Mouse (Mus musculus) heart, embryonic 14.5 days (tissue): ENCODE results near the gene Gm13941. TPM values are rescaled to one million over a fixed set of nuclear protein-coding genes. Genes with fewer than 3 reads are reported as not detected.

Source experiments
- ATAC-seq: fragments of 200-750 bp; cut with Nextera tagmentation; 2 replicates; pipeline ENCODE4 v1.8.0; 2017; ENCODE audit warnings: low read depth, moderate TSS enrichment; ENCODE audit not compliant: insufficient number of reproducible peaks, insufficient read depth, low FRiP score
- H3K27ac ChIP-seq, 2 experiments: fragments of 200-500 bp in 1 of 2; fragments of 300-500 bp in 1 of 2; sonication (generic) in 1 of 2; replicated peaks in 1 of 2; 2 replicates each; pipeline ENCODE4 v1.5.1; 2012 to 2014; ENCODE audit warnings: low read depth in 2 of 2, low read length in 2 of 2, control low read depth in 1 of 2, mild to moderate bottlenecking in 1 of 2, mixed read lengths in 1 of 2; ENCODE audit not compliant: control insufficient read depth in 1 of 2, insufficient read depth in 1 of 2
- H3K27me3 ChIP-seq: fragments of 300-500 bp; sonication (generic); 2 replicates; pipeline ENCODE4 v1.6.1; 2014; ENCODE audit warnings: mild to moderate bottlenecking, low read length, control low read depth; ENCODE audit not compliant: control insufficient read depth, insufficient read depth
- H3K36me3 ChIP-seq: fragments of 300-500 bp; sonication (generic); 2 replicates; pipeline ENCODE4 v1.6.1; 2014; ENCODE audit warnings: mild to moderate bottlenecking, control low read depth, low read length, mixed read lengths; ENCODE audit not compliant: control insufficient read depth, insufficient read depth
- H3K4me1 ChIP-seq, 2 experiments: fragments of 200-500 bp in 1 of 2; fragments of 300-500 bp in 1 of 2; sonication (generic) in 1 of 2; 2 replicates each; pipeline ENCODE4 v1.6.1; 2012 to 2014; ENCODE audit warnings: low read length in 2 of 2, control low read depth in 1 of 2, mixed read lengths in 1 of 2; ENCODE audit not compliant: control insufficient read depth in 2 of 2, insufficient read depth in 2 of 2
- H3K4me2 ChIP-seq: fragments of 300-500 bp; sonication (generic); 2 replicates; pipeline ENCODE4 v1.6.1; 2014; ENCODE audit warnings: mild to moderate bottlenecking, low read length
- H3K4me3 ChIP-seq, 2 experiments: fragments of 200-500 bp in 1 of 2; fragments of 300-500 bp in 1 of 2; sonication (generic) in 1 of 2; 2 replicates each; pipeline ENCODE4 v1.5.1; 2012 to 2014; ENCODE audit warnings: low read length in 2 of 2, mild to moderate bottlenecking in 2 of 2, control low read depth in 1 of 2, low read depth in 1 of 2, moderate library complexity in 1 of 2; ENCODE audit not compliant: control insufficient read depth in 1 of 2, insufficient read depth in 1 of 2
- H3K9ac ChIP-seq: fragments of 300-500 bp; sonication (generic); 2 replicates; pipeline ENCODE4 v1.6.1; 2014; ENCODE audit warnings: mild to moderate bottlenecking, low read length
- H3K9me3 ChIP-seq: fragments of 300-500 bp; sonication (generic); 2 replicates; pipeline ENCODE4 v1.6.1; 2016; ENCODE audit warnings: low read length, control low read depth; ENCODE audit not compliant: control insufficient read depth
- WGBS: fragments of 180-500 bp; shearing (Covaris S2); extraction: QIAGEN DNeasy Blood & Tissue Kit; methylation state at CpG from one replicate; pipeline ENCODE4 v1.1.7; 2014; 5-methylcytosine and 5-hydroxymethylcytosine counted together
- polyA plus RNA-seq: library from polyadenylated mRNA; unstranded; fragments of >200 nt; fragmentation: Nextera tagmentation; extraction: Ambion mirVana; gene quantifications from 2 replicates; pipeline ENCODE4 v1.2.1, GENCODE M21; 2014

The Gm13941 gene
- polyA plus RNA-seq: not detected in 2 replicates

GRCm38 (mm10) chr2:111105882-111106281, at the start of gene Gm13941:
TSS of gene Gm13941 (minus strand) at chr2:111105982.
- Histone ChIP-seq H3K9me3 (no peaks in the 10 kb centered on the region), H3K4me2 (no peak within 1 kb of the TSS), H3K9ac (no peak within 1 kb of the TSS), H3K4me3 (no peak within 1 kb of the TSS), H3K36me3 (no peaks in the 10 kb centered on the region), H3K27ac (no peak within 1 kb of the TSS), H3K4me1 (no peaks in the 10 kb centered on the region), H3K27me3 (no peaks in the 10 kb centered on the region)
- no peak for ATAC-seq

GRCm38 (mm10) chr2:111152836-111153235, 47.1 kb upstream of the Gm13941 start, which contains the start of gene Gm15130:
TSS of gene Gm15130 (minus strand) at chr2:111152936.
- Histone ChIP-seq H3K27ac (no peak within 1 kb of the TSS), H3K4me2 (no peak within 1 kb of the TSS), H3K9me3 (no peaks in the 10 kb centered on the region), H3K4me3 (no peak within 1 kb of the TSS), H3K27me3 (no peaks in the 10 kb centered on the region), H3K36me3 (no peaks in the 10 kb centered on the region), H3K4me1 (no peaks in the 10 kb centered on the region), H3K9ac (no peak within 1 kb of the TSS)
- 64% methylated on average over 2 of the region's 2 CpGs for WGBS
- ATAC-seq: no peak

GRCm38 (mm10) chr2:111135739-111136138, 30.0 kb upstream of the Gm13941 start:
- no peaks in the 10 kb centered on the region for H3K36me3 ChIP-seq
- no peak overlapping the region for H3K4me3 ChIP-seq
- WGBS: 61% methylated on average over 5 of the region's 5 CpGs
- no peak overlapping the region for H3K4me2 ChIP-seq
- ATAC-seq: no peak
- no peaks in the 10 kb centered on the region for H3K4me1 ChIP-seq
- H3K27me3 ChIP-seq: no peaks in the 10 kb centered on the region
- H3K9ac ChIP-seq: no peak overlapping the region
- H3K9me3 ChIP-seq: no peaks in the 10 kb centered on the region
- H3K27ac ChIP-seq: no peak overlapping the region

- no peaks in the 10 kb centered on the region for H3K4me1 ChIP-seq
- ATAC-seq: no peak
- no peaks in the 10 kb centered on the region for H3K27me3 ChIP-seq
- 92% methylated on average over 1 of the region's 1 CpGs for WGBS
- H3K4me3 ChIP-seq: no peak overlapping the region
- H3K9ac ChIP-seq: no peak overlapping the region
- no peaks in the 10 kb centered on the region for H3K9me3 ChIP-seq
- no peaks in the 10 kb centered on the region for H3K36me3 ChIP-seq
- no peak overlapping the region for H3K27ac ChIP-seq
- no peak overlapping the region for H3K4me2 ChIP-seq
These were observed 47.1 kb downstream of the Gm13941 start for GRCm38 (mm10) chr2:111058586-111059261.

Other genes starting within 250 kb of the Gm13941 start
- gene Ano3, start 155.1 kb downstream of the Gm13941 start, polyA plus RNA-seq: 0.34 and 0.38 TPM in 2 replicates
- gene Gm15130, start 47.0 kb upstream of the Gm13941 start, polyA plus RNA-seq: not detected in 2 replicates
- gene 4930430A15Rik, start 123.6 kb upstream of the Gm13941 start, polyA plus RNA-seq: not detected in 2 replicates
- gene Olfr1275, start 129.3 kb upstream of the Gm13941 start, polyA plus RNA-seq: not detected in 2 replicates
- gene Olfr1276, start 148.5 kb upstream of the Gm13941 start, polyA plus RNA-seq: not detected in 2 replicates
- gene Olfr1277, start 168.1 kb upstream of the Gm13941 start, polyA plus RNA-seq: not detected in 2 replicates
- gene Olfr1278, start 184.2 kb upstream of the Gm13941 start, polyA plus RNA-seq: not detected in 2 replicates
- gene Olfr1279, start 194.7 kb upstream of the Gm13941 start, polyA plus RNA-seq: not detected in 2 replicates
- gene Olfr1280, start 208.0 kb upstream of the Gm13941 start, polyA plus RNA-seq: not detected in 2 replicates
- not detected in 2 replicates for gene Olfr1281, start 220.5 kb upstream of the Gm13941 start, polyA plus RNA-seq
- not detected in 2 replicates for gene Olfr1282, start 230.1 kb upstream of the Gm13941 start, polyA plus RNA-seq